Mouse (Mus musculus) midbrain, postnatal 0 days (tissue): ENCODE data around the gene Hist2h3c2. TPM values are rescaled to one million over a fixed set of nuclear protein-coding genes. Genes with fewer than 3 reads are reported as not detected.
"Not testable (repeated sequence)": the region's sequence is repeated elsewhere in the genome, so short reads cannot be mapped to it uniquely, and the experiment has no call there.

ENCODE experiments used
- ATAC-seq: fragments of 200-750 bp; cut with Nextera tagmentation; 2 replicates; pipeline ENCODE4 v1.8.0; 2017; ENCODE audit warnings: moderate number of reproducible peaks, mild to moderate bottlenecking, moderate TSS enrichment, moderate library complexity; ENCODE audit not compliant: low FRiP score
- DNase-seq: peaks from one replicate; pipeline ENCODE4 v3.0.0-alpha.2; 2015; ENCODE audit warnings: low spot score
- H3K27ac ChIP-seq: fragments of 300-500 bp; sonication (generic); 2 replicates; pipeline ENCODE4 v1.5.1; 2014; ENCODE audit warnings: low read depth, mild to moderate bottlenecking, low read length, mixed read lengths
- H3K27me3 ChIP-seq: fragments of 300-500 bp; sonication (generic); 2 replicates; pipeline ENCODE4 v1.6.1; 2014; ENCODE audit warnings: low read length, control low read depth, mixed read lengths; ENCODE audit not compliant: insufficient read depth
- H3K36me3 ChIP-seq: fragments of 300-500 bp; sonication (generic); 2 replicates; pipeline ENCODE4 v1.6.1; 2014; ENCODE audit warnings: low read length, control low read depth, mixed read lengths; ENCODE audit not compliant: insufficient read depth
- H3K4me1 ChIP-seq: fragments of 300-500 bp; sonication (generic); 2 replicates; pipeline ENCODE4 v1.6.1; 2014; ENCODE audit warnings: mild to moderate bottlenecking, control low read depth, antibody characterized with exemption, low read length, mixed read lengths; ENCODE audit not compliant: insufficient read depth
- H3K4me2 ChIP-seq: fragments of 300-500 bp; sonication (generic); 2 replicates; pipeline ENCODE4 v1.6.1; 2014; ENCODE audit warnings: low read depth, mild to moderate bottlenecking, low read length, mixed read lengths; ENCODE audit not compliant: poor library complexity, severe bottlenecking
- H3K4me3 ChIP-seq: fragments of 300-500 bp; sonication (generic); 2 replicates; pipeline ENCODE4 v1.5.1; 2014; ENCODE audit warnings: low read depth, mild to moderate bottlenecking, low read length, moderate library complexity
- H3K9ac ChIP-seq: fragments of 300-500 bp; sonication (generic); replicated peaks from 2 replicates; pipeline ENCODE4 v1.6.1; 2014; ENCODE audit warnings: mild to moderate bottlenecking, low read length, moderate library complexity, mixed read lengths; ENCODE audit not compliant: poor library complexity, severe bottlenecking
- H3K9me3 ChIP-seq: fragments of 300-500 bp; sonication (generic); 2 replicates; pipeline ENCODE4 v1.6.1; 2016; ENCODE audit warnings: low read length, control low read depth
- CTCF ChIP-seq: IDR thresholded peaks from 2 replicates; pipeline ENCODE4 v1.5.1; 2016; ENCODE audit warnings: antibody characterized with exemption, mild to moderate bottlenecking
- WGBS: fragments of 180-500 bp; shearing (Covaris S2); extraction: QIAGEN DNeasy Blood & Tissue Kit; methylation state at CpG from one replicate; pipeline ENCODE4 v1.1.7; 2014; 5-methylcytosine and 5-hydroxymethylcytosine counted together
- polyA plus RNA-seq: library from polyadenylated mRNA; unstranded; fragments of >200 nt; fragmentation: Nextera tagmentation; extraction: Ambion mirVana; gene quantifications from 2 replicates; pipeline ENCODE4 v1.2.1, GENCODE M21; 2015
- total RNA-seq: library from RNA; depleted of rRNA; stranded (reverse); fragments of >200 nt; gene quantifications from 2 replicates; pipeline ENCODE4 v1.2.3, GENCODE M21; 2014

Hist2h3c2 gene
- total and polyA plus RNA-seq, 2 experiments from 2014 or later: 0.68 to 182 TPM

DNA sequence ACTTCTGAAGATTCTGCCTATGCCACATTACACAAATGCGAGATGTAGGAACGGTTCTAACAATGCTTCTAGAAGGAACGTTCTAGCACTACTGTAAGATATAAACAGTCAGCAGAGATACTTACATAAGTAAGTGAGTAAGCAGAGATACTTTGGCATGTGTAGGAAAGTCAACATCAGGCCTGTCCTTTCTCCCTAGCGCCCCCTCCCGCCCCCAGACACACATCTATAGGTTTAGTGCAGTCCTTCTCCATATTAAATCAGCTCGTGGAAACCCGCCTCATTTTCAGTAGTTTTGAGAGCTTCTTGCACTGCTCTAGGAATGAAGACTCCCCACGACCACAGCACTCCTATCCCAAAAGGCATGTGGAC, 38.5 kb upstream of the Hist2h3c2 start:
- Histone ChIP-seq H3K4me3 (peak overlapping the region; percentile 39), H3K9ac (peak overlapping the region; percentile 44; the same call in 1 of the 2 replicates), H3K36me3 (no peaks in the 10 kb centered on the region), H3K4me2 (peak overlapping the region; percentile 60), H3K4me1 (no peaks in the 10 kb centered on the region), H3K27ac (peak overlapping the region; percentile 69; the same call in 1 of the 2 replicates), H3K9me3 (no peaks in the 10 kb centered on the region), H3K27me3 (no peaks in the 10 kb centered on the region)
- TF ChIP-seq CTCF: no peak; the same call in 1 of the 2 replicates
- WGBS: 13% methylated on average over 8 of the region's 8 CpGs
- no peak for ATAC-seq
- DNase-seq: peak; percentile 32

DNA sequence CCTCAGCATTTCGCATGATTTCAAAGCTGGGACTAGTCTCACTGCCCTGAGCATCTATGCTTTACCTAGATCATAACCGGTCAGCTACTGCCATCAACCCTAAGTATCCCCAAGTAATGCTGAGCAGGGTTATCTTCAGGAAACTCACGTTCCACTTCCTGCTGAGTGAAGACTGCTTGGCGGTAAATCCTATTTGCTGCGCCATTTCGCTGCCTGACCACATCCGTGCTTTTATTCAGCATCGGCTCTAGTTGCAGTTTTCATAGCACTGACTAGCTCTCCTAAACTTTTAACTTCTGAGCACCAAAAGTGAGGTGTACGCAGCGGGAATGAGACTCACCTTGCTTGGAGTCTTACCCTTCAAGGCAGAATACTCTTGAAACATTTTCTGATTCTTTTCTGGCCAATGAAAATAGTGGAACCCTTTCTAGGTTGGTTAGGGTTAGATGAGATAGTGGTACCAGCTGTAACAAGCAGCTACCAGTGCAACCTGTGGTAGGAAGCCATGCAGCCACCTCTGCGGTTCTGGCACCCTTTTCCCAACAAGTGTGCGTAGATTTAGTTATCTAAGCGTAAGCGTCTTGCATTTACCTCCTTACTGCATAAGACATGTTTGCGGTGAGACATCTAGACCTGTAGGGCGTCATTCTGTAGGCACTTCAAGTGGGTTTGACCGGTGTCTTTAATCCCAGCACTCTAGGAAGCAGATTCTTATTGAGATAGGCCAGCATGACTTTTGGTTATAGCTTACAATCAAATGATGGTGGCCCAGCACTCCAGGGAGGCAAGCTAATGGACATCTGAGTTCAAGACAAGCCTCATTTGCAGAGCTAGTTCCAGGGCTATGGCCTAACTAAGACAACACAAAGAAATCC, 34.9 kb upstream of the Hist2h3c2 start:
- DNase-seq (no peak), ATAC-seq (no peak)
- no peaks in the 10 kb centered on the region for H3K27me3 ChIP-seq
- 88% methylated on average over 17 of the region's 17 CpGs for WGBS
- H3K36me3 ChIP-seq: no peaks in the 10 kb centered on the region
- H3K27ac ChIP-seq: no peak overlapping the region
- no peak overlapping the region for H3K9ac ChIP-seq
- no peak for TF ChIP-seq CTCF
- no peaks in the 10 kb centered on the region for H3K9me3 ChIP-seq
- H3K4me2 ChIP-seq: no peak overlapping the region
- H3K4me1 ChIP-seq: no peaks in the 10 kb centered on the region
- no peak overlapping the region for H3K4me3 ChIP-seq

DNA sequence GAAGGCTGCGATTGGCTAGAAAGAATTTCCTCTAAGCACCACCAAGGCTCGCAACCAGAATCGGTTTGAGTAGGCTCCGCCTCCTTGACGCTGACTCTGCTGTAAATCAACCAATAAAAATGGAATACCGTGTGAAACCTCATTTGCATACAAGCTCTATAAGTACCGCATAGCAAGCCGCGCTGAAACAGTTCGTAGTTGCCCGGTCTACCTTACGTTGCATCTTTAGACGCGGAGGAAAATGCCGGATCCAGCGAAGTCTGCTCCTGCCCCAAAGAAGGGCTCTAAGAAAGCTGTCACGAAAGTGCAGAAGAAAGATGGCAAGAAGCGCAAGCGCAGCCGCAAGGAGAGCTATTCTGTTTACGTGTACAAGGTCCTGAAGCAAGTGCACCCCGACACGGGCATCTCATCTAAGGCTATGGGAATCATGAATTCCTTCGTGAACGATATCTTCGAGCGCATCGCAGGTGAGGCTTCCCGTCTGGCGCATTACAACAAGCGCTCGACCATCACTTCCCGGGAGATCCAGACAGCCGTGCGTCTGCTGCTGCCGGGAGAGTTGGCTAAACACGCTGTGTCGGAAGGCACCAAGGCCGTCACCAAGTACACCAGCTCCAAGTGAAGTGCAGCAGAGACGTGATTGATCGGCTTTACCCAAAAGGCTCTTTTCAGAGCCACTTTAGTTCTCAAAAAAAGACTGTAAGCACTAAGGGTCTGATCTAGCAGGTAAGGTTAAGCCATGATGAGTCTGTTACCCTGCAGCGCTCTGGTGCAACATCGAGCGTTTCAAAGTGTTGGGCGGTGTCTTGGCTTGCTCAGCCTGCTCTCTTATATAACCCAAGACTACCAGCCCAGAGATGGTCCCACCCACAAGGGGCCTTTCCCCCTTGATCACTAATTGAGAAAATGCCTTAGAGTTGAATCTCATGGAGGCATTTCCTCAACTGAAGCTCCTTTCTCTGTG, 30.9 kb upstream of the Hist2h3c2 start, which contains the start of gene Hist2h2bb:
Gene Hist2h2bb, plus strand, starts transcription at position 242 of the 964 bp plus-strand sequence.
- Histone ChIP-seq H3K27me3 (no peaks in the 10 kb centered on the region), H3K9ac (peak within 1 kb of the TSS; percentile 57), H3K4me3 (peak within 1 kb of the TSS; percentile 48), H3K9me3 (no peaks in the 10 kb centered on the region), H3K36me3 (no peaks in the 10 kb centered on the region), H3K4me2 (peak within 1 kb of the TSS; percentile 80), H3K4me1 (0 out of 2 replicates have a peak, but pooled peaks cover 5% of the 10 kb centered on the region), H3K27ac (peak within 1 kb of the TSS; percentile 92)
- WGBS: under 1% methylated on average over 45 of the region's 45 CpGs
- ATAC-seq: peak; percentile 94
- peak; percentile 99 for DNase-seq
- no peak for TF ChIP-seq CTCF

DNA sequence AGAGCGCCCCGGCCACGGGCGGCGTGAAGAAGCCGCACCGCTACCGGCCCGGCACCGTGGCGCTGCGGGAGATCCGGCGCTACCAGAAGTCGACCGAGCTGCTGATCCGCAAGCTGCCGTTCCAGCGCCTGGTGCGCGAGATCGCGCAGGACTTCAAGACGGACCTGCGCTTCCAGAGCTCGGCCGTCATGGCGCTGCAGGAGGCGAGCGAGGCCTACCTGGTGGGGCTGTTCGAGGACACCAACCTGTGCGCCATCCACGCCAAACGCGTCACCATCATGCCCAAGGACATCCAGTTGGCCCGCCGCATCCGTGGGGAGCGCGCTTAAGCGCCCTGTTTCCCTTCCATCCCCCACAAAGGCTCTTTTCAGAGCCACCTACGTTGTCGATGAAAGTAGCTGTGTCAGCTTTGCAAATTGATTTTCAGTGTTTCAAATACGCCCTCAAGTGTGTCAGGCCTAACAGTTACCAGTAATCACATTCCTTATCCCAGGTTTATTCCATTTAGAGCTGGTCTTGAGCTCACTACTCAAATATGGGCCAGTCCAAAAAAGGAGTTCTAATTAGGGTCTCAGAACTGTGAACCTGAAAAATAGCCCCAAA, 29.9 kb upstream of the Hist2h3c2 start:
- Histone ChIP-seq H3K4me2 (peak overlapping the region; percentile 80), H3K9ac (peak overlapping the region; percentile 48; the same call in 1 of the 2 replicates), H3K27ac (peak overlapping the region; percentile 92), H3K4me3 (peak overlapping the region; percentile 48)
- H3K4me1 ChIP-seq, H3K36me3 ChIP-seq, DNase-seq, H3K9me3 ChIP-seq, H3K27me3 ChIP-seq: not testable (repeated sequence)
- WGBS: 0% methylated on average over 11 of the region's 44 CpGs
- peak; percentile 54 for ATAC-seq

DNA sequence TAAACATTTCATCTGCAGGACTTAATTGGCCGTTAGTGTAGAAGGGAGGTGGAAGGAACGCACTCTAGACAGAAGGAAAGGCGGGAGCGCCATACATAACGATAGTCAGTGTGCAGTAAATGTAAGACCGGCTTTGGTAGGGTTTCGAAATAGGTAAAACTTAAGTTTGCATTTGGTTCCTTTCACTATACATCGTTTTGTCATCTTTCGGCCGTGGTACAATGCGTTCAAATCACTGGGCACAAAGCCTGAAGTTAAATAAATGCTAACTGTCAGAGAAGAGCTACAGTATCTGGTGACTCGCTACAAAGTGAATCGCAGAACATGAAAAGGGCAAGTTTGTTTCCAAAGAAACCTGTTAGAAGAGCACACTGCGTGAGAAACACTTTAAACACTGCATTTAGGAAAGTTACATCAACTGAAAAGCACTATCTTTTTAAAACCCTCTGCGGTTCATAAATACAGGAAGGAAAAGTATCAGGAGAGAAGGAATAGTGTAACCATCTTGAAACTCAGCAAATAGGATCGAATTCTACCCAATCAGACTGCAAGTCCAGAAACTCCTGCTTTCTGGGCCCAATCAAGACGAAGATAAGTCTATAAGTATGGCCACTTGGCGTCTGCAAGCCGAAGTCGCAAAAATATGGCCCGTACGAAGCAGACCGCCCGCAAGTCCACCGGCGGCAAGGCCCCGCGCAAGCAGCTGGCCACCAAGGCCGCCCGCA, 29.3 kb upstream of the Hist2h3c2 start, which contains the start of gene Hist2h3b:
Gene Hist2h3b, plus strand, starts transcription at position 604 of the 725 bp plus-strand sequence.
- peak; percentile 82 for ATAC-seq
- WGBS: 20% methylated on average over 30 of the region's 30 CpGs
- no peak for TF ChIP-seq CTCF

More for the DNA sequence above, 29.3 kb upstream of the Hist2h3c2 start, which contains the start of gene Hist2h3b:
- DNase-seq: peak; percentile 93
- Histone ChIP-seq H3K4me1 (peaks cover 5% of the 10 kb centered on the region; the same call in 1 of the 2 replicates), H3K4me2 (peak within 1 kb of the TSS; percentile 80), H3K9ac (peak within 1 kb of the TSS; percentile 57; the same call in 1 of the 2 replicates), H3K27ac (peak within 1 kb of the TSS; percentile 92), H3K36me3 (no peaks in the 10 kb centered on the region), H3K27me3 (no peaks in the 10 kb centered on the region), H3K9me3 (no peaks in the 10 kb centered on the region), H3K4me3 (peak within 1 kb of the TSS; percentile 48)
